8 mouse cellular contexts compared by ENCODE assay signal in the genomic region with DNA sequence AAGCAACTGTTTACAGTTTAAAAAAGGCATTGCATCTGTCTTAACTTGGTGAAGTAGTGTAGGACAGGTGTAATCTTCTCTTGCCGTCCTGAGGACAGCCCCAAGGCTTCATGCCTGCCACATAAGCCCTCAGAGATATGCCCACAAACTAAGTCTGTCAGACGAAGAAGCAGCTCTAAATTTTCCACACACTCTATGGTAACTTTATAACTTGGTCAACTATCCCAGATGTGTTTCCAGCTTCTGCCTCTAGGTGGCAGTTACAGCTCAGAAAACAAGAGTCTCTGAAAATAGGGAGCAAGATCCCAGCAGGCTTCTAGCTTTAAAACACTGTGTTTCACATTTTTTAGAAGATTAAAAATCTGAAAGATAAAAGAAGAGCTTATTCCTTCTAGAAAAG.
A peak's percentile ranks its signal among the peaks of the same experiment; 100 is the strongest.
DNase-seq lines count a peak whose midpoint lies in the region; ATAC-seq and TF ChIP-seq lines count a peak whose summit lies in the region.
"Had no signal": no experiment of that assay in that cellular context is flagged by ENCODE, and none has a peak within 500 bp of the region (broad histone marks: within the 10 kb centered on the region; RNA-seq: fewer than 3 reads in every experiment).

No protein-coding gene starts in this region.

- H3K9ac ChIP-seq in MEL (ENCODE audit: control insufficient read depth, low read depth, low read length, poor library complexity, severe bottlenecking) = no peak overlapping the region
- no peak overlapping the region for H3K9ac ChIP-seq in lung, embryonic 14.5 days
- H3K9ac ChIP-seq: hindbrain, embryonic 15.5 days had no signal

- no peak overlapping the region for H3K27ac ChIP-seq in MEL (ENCODE audit: control insufficient read depth, low read depth, low read length)
- no peak overlapping the region for H3K27ac ChIP-seq in layer of hippocampus, adult 2 months
- H3K27ac ChIP-seq in lung, embryonic 14.5 days (ENCODE audit: low read depth) = no peak overlapping the region
- H3K27ac ChIP-seq: hindbrain, embryonic 15.5 days had no signal

- no peaks in the 10 kb centered on the region for H3K4me1 ChIP-seq in MEL (ENCODE audit: control insufficient read depth in 1 of 2, insufficient read depth in 2 of 2, low read length in 2 of 2)
- no peaks in the 10 kb centered on the region for H3K4me1 ChIP-seq in lung, embryonic 14.5 days (ENCODE audit: insufficient read depth)
- H3K4me1 ChIP-seq: hindbrain, embryonic 15.5 days had no signal

- TF ChIP-seq CTCF in MEL (IDR thresholded peaks at IDR 0.05 in 2 of 3, conservative IDR thresholded peaks at IDR 0.05 in 1 of 3; ENCODE audit: control insufficient read depth in 1 of 3, insufficient read depth in 1 of 3, low read depth in 2 of 3, low read length in 3 of 3, poor library complexity in 1 of 3, severe bottlenecking in 1 of 3) = peak; percentile 29 to 74 (median 42)
- peak; percentile 98; the same call in 1 of the 2 replicates for TF ChIP-seq CTCF in layer of hippocampus, adult 2 months (conservative IDR thresholded peaks at IDR 0.05)
- peak; percentile 81 for TF ChIP-seq CTCF in lung, embryonic 14.5 days (IDR thresholded peaks at IDR 0.05; ENCODE audit: low read depth)

- H3K36me3 ChIP-seq in MEL (ENCODE audit: control insufficient read depth in 1 of 2, insufficient read depth in 2 of 2, low read length in 2 of 2) = no peaks in the 10 kb centered on the region
- H3K36me3 ChIP-seq in lung, embryonic 14.5 days (ENCODE audit: insufficient read depth) = peaks cover 31% of the 10 kb centered on the region; the same call in 1 of the 2 replicates
- H3K36me3 ChIP-seq: hindbrain, embryonic 15.5 days had no signal

- ATAC-seq in lung, embryonic 14.5 days (ENCODE audit: insufficient read depth) = peak; percentile 32; the same call in 1 of the 2 replicates

- 58% methylated on average over 2 of the region's 2 CpGs for WGBS in lung, embryonic 14.5 days

- no peak for TF ChIP-seq POLR2A in MEL (IDR thresholded peaks at IDR 0.05; ENCODE audit: control insufficient read depth in 1 of 2, insufficient read depth in 1 of 2, low read depth in 1 of 2, low read length in 2 of 2, poor library complexity in 1 of 2)

- no peak overlapping the region for H3K4me2 ChIP-seq in lung, embryonic 14.5 days
- H3K4me2 ChIP-seq: hindbrain, embryonic 15.5 days had no signal

- H3K27me3 ChIP-seq in MEL (ENCODE audit: control insufficient read depth in 1 of 2, insufficient read depth in 2 of 2, low read length in 2 of 2) = no peaks in the 10 kb centered on the region
- H3K27me3 ChIP-seq in lung, embryonic 14.5 days (ENCODE audit: insufficient read depth, low read length) = no peaks in the 10 kb centered on the region
- H3K27me3 ChIP-seq: hindbrain, embryonic 15.5 days had no signal

- no peak overlapping the region for H3K4me3 ChIP-seq in MEL (ENCODE audit: control insufficient read depth in 1 of 2, insufficient read depth in 1 of 2, low read depth in 2 of 2, low read length in 2 of 2)
- no peak overlapping the region for H3K4me3 ChIP-seq in layer of hippocampus, adult 2 months
- no peak overlapping the region for H3K4me3 ChIP-seq in lung, embryonic 14.5 days (ENCODE audit: low read depth, low read length)
- H3K4me3 ChIP-seq: hindbrain, embryonic 15.5 days had no signal

- no peak for TF ChIP-seq EP300 in MEL (IDR thresholded peaks at IDR 0.05; ENCODE audit: low read depth in 1 of 2, low read length in 2 of 2)

- no peaks in the 10 kb centered on the region for H3K79me2 ChIP-seq in MEL (ENCODE audit: control insufficient read depth, insufficient read depth, low read length, poor library complexity)

- no peaks in the 10 kb centered on the region for H3K9me3 ChIP-seq in MEL (replicated peaks; ENCODE audit: insufficient read depth, low read length)
- H3K9me3 ChIP-seq in lung, embryonic 14.5 days (ENCODE audit: low read depth, low read length) = no peaks in the 10 kb centered on the region
- H3K9me3 ChIP-seq: hindbrain, embryonic 15.5 days had no signal

- intact Hi-C loops in heart, postnatal 10 days (cut with DNase I) = loop anchor here (1.0 to 10.0 kb wide), 4 partner anchors 25 to 499 kb away; no protein-coding TSS in a partner anchor

- peak; percentile 83 for TF ChIP-seq RAD21 in MEL (IDR thresholded peaks at IDR 0.05; ENCODE audit: low read depth, low read length)

- DNase-seq in MEL (ENCODE audit: low read depth, low spot score) = peak; percentile 49
- DNase-seq in adrenal gland, adult 2 months = peak; percentile 54
- DNase-seq in embryo, embryonic 10.5 days (ENCODE audit: low spot score) = peak; percentile 77
- peak; percentile 73 to 82 for DNase-seq in heart, postnatal 10 days
- peak; percentile 61 to 83 for DNase-seq in layer of hippocampus, adult 2 months (ENCODE audit: low spot score in 2 of 2)
- peak; percentile 91 for DNase-seq in lung, embryonic 14.5 days
- DNase-seq in right cerebral cortex, postnatal 14 days = peak; percentile 71

TF ChIP-seq in MEL, 35 proteins besides CTCF, POLR2A, EP300 and RAD21:
- TF ChIP-seq RCOR1 (IDR thresholded peaks at IDR 0.05; ENCODE audit: low read depth, low read length) (no peak), ZC3H11A (IDR thresholded peaks at IDR 0.05; ENCODE audit: low read depth, low read length) (peak; percentile 81), SMC3 (IDR thresholded peaks at IDR 0.05; ENCODE audit: low read depth, low read length) (peak; percentile 76)

Comparison
In these comparisons a context has a peak if more than half of its experiments do, and no peak if none do; other contexts are left out.
1. CTCF ChIP-seq: peak in every context shown above with its lines; median percentile 98 in layer of hippocampus, adult 2 months; 81 in lung, embryonic 14.5 days; 42 in MEL.